Mouse (Mus musculus) embryonic fibroblast, embryonic 13.5 days (primary cell): Measurements from ENCODE around the gene Ccdc171. TPM values are rescaled to one million over a fixed set of nuclear protein-coding genes. Genes with fewer than 3 reads are reported as not detected.
A peak's percentile ranks its signal among the peaks of the same experiment; 100 is the strongest.

Experiments used
- H3K27ac ChIP-seq: 2 replicates; pipeline ENCODE4 v1.5.1; 2012; ENCODE audit warnings: low read length, control low read depth, inconsistent platforms; ENCODE audit not compliant: insufficient read depth
- H3K4me1 ChIP-seq: 2 replicates; pipeline ENCODE4 v1.6.1; 2011; ENCODE audit warnings: low read length; ENCODE audit not compliant: control insufficient read depth, insufficient read depth
- H3K4me3 ChIP-seq: 2 replicates; pipeline ENCODE4 v1.5.1; 2011; ENCODE audit warnings: mild to moderate bottlenecking, control low read depth, low read length; ENCODE audit not compliant: insufficient read depth
- CTCF ChIP-seq: IDR thresholded peaks from 2 replicates; pipeline ENCODE4 v1.5.1; 2011; ENCODE audit warnings: mild to moderate bottlenecking, control low read depth, low read length, moderate library complexity, borderline replicate concordance; ENCODE audit not compliant: insufficient read depth
- POLR2A ChIP-seq: IDR thresholded peaks from 2 replicates; pipeline ENCODE4 v1.6.1; 2011; ENCODE audit warnings: low read depth, mild to moderate bottlenecking, control low read depth, low read length, moderate library complexity
- polyA plus RNA-seq: library from polyadenylated mRNA; stranded (reverse); fragments of >200 nt; gene quantifications from 2 replicates; pipeline ENCODE4 v1.2.4, GENCODE M21; 2011; ENCODE audit warnings: low read depth; ENCODE audit not compliant: missing spikeins, insufficient read length

The Ccdc171 gene
- polyA plus RNA-seq, 1 experiment = 2.4 TPM

GRCm38 (mm10) chr4:83780044-83780443 is 254.7 kb downstream of the Ccdc171 start:
- TF ChIP-seq CTCF (no peak), POLR2A (no peak)
- H3K27ac ChIP-seq = no peak overlapping the region
- H3K4me1 ChIP-seq = no peaks in the 10 kb centered on the region
- H3K4me3 ChIP-seq = no peak overlapping the region

- no peak overlapping the region for H3K27ac ChIP-seq
- no peaks in the 10 kb centered on the region for H3K4me1 ChIP-seq
- H3K4me3 ChIP-seq = no peak overlapping the region
- no peak for TF ChIP-seq CTCF
- no peak for TF ChIP-seq POLR2A
Observed at GRCm38 (mm10) chr4:83785115-83785514, 259.8 kb downstream of the Ccdc171 start.

GRCm38 (mm10) chr4:83791811-83792210 is 266.5 kb downstream of the Ccdc171 start:
- no peak for TF ChIP-seq CTCF
- TF ChIP-seq POLR2A = no peak
- Histone ChIP-seq H3K27ac (no peak overlapping the region), H3K4me1 (no peaks in the 10 kb centered on the region), H3K4me3 (no peak overlapping the region)

GRCm38 (mm10) chr4:83794315-83794922 is 269.1 kb downstream of the Ccdc171 start:
- H3K4me3 ChIP-seq = no peak overlapping the region
- no peak overlapping the region for H3K27ac ChIP-seq
- no peaks in the 10 kb centered on the region for H3K4me1 ChIP-seq
- TF ChIP-seq POLR2A (no peak), CTCF (peak; percentile 44; the same call in 1 of the 2 replicates)

- H3K4me1 ChIP-seq = no peaks in the 10 kb centered on the region
- H3K27ac ChIP-seq = no peak overlapping the region
- no peak for TF ChIP-seq POLR2A
- no peak for TF ChIP-seq CTCF
- H3K4me3 ChIP-seq = no peak overlapping the region
Observed at GRCm38 (mm10) chr4:83794930-83795459, 269.6 kb downstream of the Ccdc171 start.

- TF ChIP-seq CTCF (no peak), POLR2A (no peak)
- H3K4me3 ChIP-seq = no peak overlapping the region
Observed at GRCm38 (mm10) chr4:83797976-83798375, 272.6 kb downstream of the Ccdc171 start.

GRCm38 (mm10) chr4:83798674-83799430 is 273.5 kb downstream of the Ccdc171 start:
- Histone ChIP-seq H3K4me1 (no peaks in the 10 kb centered on the region), H3K27ac (no peak overlapping the region), H3K4me3 (no peak overlapping the region)
- TF ChIP-seq POLR2A (no peak), CTCF (no peak)

More at GRCm38 (mm10) chr4:83797976-83798375, 272.6 kb downstream of the Ccdc171 start:
- no peaks in the 10 kb centered on the region for H3K4me1 ChIP-seq
- no peak overlapping the region for H3K27ac ChIP-seq

GRCm38 (mm10) chr4:83800402-83800801 is 275.1 kb downstream of the Ccdc171 start:
- H3K4me3 ChIP-seq = no peak overlapping the region
- TF ChIP-seq CTCF (no peak), POLR2A (no peak)
- H3K27ac ChIP-seq = no peak overlapping the region
- H3K4me1 ChIP-seq = no peaks in the 10 kb centered on the region

GRCm38 (mm10) chr4:83816925-83817324 is 291.6 kb downstream of the Ccdc171 start:
- H3K4me3 ChIP-seq = no peak overlapping the region
- no peak overlapping the region for H3K27ac ChIP-seq
- no peaks in the 10 kb centered on the region for H3K4me1 ChIP-seq
- TF ChIP-seq CTCF = no peak
- TF ChIP-seq POLR2A = no peak

GRCm38 (mm10) chr4:83829718-83830459 is 304.5 kb downstream of the Ccdc171 start:
- peaks cover 4% of the 10 kb centered on the region for H3K4me1 ChIP-seq
- H3K27ac ChIP-seq = peak overlapping the region; percentile 59
- H3K4me3 ChIP-seq = no peak overlapping the region
- TF ChIP-seq CTCF (no peak), POLR2A (no peak)
